Comparison of ENCODE assay signal across 9 mouse cellular contexts in the genomic region with DNA sequence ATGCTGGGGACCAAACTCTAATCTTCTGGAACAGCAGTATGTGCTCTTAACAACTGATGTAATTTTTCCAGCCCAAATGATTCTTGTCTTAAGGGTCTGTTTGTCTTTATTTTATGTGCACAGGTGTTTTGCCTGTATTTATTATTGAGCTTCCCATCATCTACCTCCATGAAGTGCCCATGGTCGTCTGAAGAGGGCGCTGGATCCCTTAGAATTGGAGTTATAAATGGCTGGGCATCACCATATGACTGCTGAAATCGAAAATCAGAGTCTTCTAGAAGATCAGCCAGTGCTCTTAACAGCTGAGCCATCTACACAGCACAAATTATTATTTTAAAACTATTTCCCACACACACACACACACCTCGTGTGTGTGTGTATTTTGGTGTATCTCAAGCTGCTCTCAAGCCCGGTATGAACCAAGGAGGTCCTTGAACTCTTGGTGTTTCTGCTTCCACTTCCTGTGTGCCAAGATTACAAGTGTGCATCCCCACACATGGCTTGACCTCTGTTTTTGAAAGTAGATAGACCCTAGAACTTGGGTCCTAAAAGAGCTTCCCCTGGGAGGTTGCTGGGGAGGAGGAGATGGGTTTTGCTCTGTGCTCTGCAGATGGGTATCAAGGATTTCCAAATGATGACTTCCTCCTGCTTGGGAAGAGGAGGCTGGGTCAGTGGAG. TPM values are rescaled to one million over a fixed set of nuclear protein-coding genes. Genes with fewer than 3 reads are reported as not detected.
DNase-seq lines count a peak whose midpoint lies in the region; ATAC-seq lines count a peak whose summit lies in the region.
"Had no signal": no experiment of that assay in that cellular context is flagged by ENCODE, and none has a peak within 500 bp of the region (broad histone marks: within the 10 kb centered on the region; RNA-seq: fewer than 3 reads in every experiment).

No protein-coding gene starts in this region.

- H3K36me3 ChIP-seq in heart, embryonic 12.5 days = no peaks in the 10 kb centered on the region

- peak; percentile 38 for DNase-seq in gastrocnemius, adult 18-20 months (ENCODE audit: low spot score)
- DNase-seq in gastrocnemius, postnatal 10 days = no peak
- DNase-seq in thymus, postnatal 4 days = peak; percentile 55
- DNase-seq in thymus, postnatal 14 days = no peak
- DNase-seq in cerebellum, postnatal 36 days = peak; percentile 75 to 82
- peak; percentile 32 to 61 for DNase-seq in natural killer cell, adult 2 months (ENCODE audit: low spot score in 2 of 2)
- DNase-seq in ovary, postnatal 36 days (ENCODE audit: low spot score) = no peak

- H3K9me3 ChIP-seq in heart, embryonic 12.5 days (replicated peaks) = peaks cover 6% of the 10 kb centered on the region; the same call in 1 of the 2 replicates

- H3K27ac ChIP-seq in heart, embryonic 12.5 days (ENCODE audit: poor library complexity, severe bottlenecking) = no peak overlapping the region

- WGBS in heart, embryonic 12.5 days = 29% methylated on average over 5 of the region's 5 CpGs

- H3K9ac ChIP-seq in heart, embryonic 12.5 days = no peak overlapping the region

- peaks cover 9% of the 10 kb centered on the region for H3K4me1 ChIP-seq in heart, embryonic 12.5 days (replicated peaks)

- no peak for ATAC-seq in heart, embryonic 12.5 days (ENCODE audit: insufficient number of reproducible peaks, low FRiP score)

- H3K27me3 ChIP-seq in heart, embryonic 12.5 days (replicated peaks) = peaks cover 29% of the 10 kb centered on the region

- no peak overlapping the region for H3K4me2 ChIP-seq in heart, embryonic 12.5 days

- no peak overlapping the region for H3K4me3 ChIP-seq in heart, embryonic 12.5 days
- H3K4me3 ChIP-seq: myocyte had no signal

RNA-seq across cellular contexts. Expression of a gene that starts 5.0 kb away (rescaled TPM):
- total RNA-seq in gastrocnemius, adult 18-20 months (2021) = not detected
- not detected for total RNA-seq in gastrocnemius, postnatal 10 days (2021)
- polyA plus RNA-seq in heart, embryonic 12.5 days (2016; fragmentation: Nextera tagmentation; extraction: Ambion mirVana) = 0.05 TPM in 1 of 2 replicates, not detected in the other
- polyA plus RNA-seq: myocyte had no signal

RNA-seq across cellular contexts. Expression of a gene that starts 8.9 kb away (rescaled TPM):
- total RNA-seq in gastrocnemius, adult 18-20 months (2021) = 1 to 10 TPM; 5.5 to 6.6 TPM
- total RNA-seq in gastrocnemius, postnatal 10 days (2021) = 10 to 100 TPM in 1 of 2 experiments, 1 to 10 TPM in 1; 8.2 to 11.5 TPM
- 5.9 and 6.4 TPM in 2 replicates for polyA plus RNA-seq in heart, embryonic 12.5 days (2016; fragmentation: Nextera tagmentation; extraction: Ambion mirVana)

RNA-seq across cellular contexts. Expression of a gene that starts 41.7 kb away (rescaled TPM):
- 100 to 1,000 TPM; 101 to 131 TPM for total RNA-seq in gastrocnemius, adult 18-20 months (2021)
- total RNA-seq in gastrocnemius, postnatal 10 days (2021) = 100 to 1,000 TPM; 123 to 145 TPM
- 144 and 159 TPM in 2 replicates for polyA plus RNA-seq in heart, embryonic 12.5 days (2016; fragmentation: Nextera tagmentation; extraction: Ambion mirVana)

Comparison
In these comparisons a context has a peak if more than half of its experiments do, and no peak if none do; other contexts are left out.
1. DNase-seq: peak in gastrocnemius, adult 18-20 months (single experiment), thymus, postnatal 4 days (single experiment), cerebellum, postnatal 36 days (2 of 2) and natural killer cell, adult 2 months (2 of 2); none in gastrocnemius, postnatal 10 days (single experiment), thymus, postnatal 14 days (single experiment) and ovary, postnatal 36 days (single experiment).